Mouse (Mus musculus) embryonic fibroblast, embryonic 13.5 days (primary cell): ENCODE results near the gene D11Wsu47e.

ENCODE experiments used
- CTCF ChIP-seq: IDR thresholded peaks from 2 replicates; pipeline ENCODE4 v1.5.1; 2011; ENCODE audit warnings: mild to moderate bottlenecking, control low read depth, low read length, moderate library complexity, borderline replicate concordance; ENCODE audit not compliant: insufficient read depth
- POLR2A ChIP-seq: IDR thresholded peaks from 2 replicates; pipeline ENCODE4 v1.6.1; 2011; ENCODE audit warnings: low read depth, mild to moderate bottlenecking, control low read depth, low read length, moderate library complexity

- TF ChIP-seq CTCF: no peak
- no peak for TF ChIP-seq POLR2A
Measured at GRCm38 (mm10) chr11:113669711-113670110, 14.5 kb upstream of the D11Wsu47e start.
